Mouse (Mus musculus) C2C12 (cell line): Measurements from ENCODE around the gene Dio1.

ENCODE experiments used
- CEBPB ChIP-seq: IDR thresholded peaks from one replicate; pipeline ENCODE4 v1.6.1; 2011; ENCODE audit warnings: low read depth, mild to moderate bottlenecking, control low read depth, moderate library complexity
- CTCF ChIP-seq: IDR thresholded peaks from one replicate; pipeline ENCODE4 v1.5.1; 2011; ENCODE audit not compliant: control insufficient read depth, insufficient read depth, insufficient read length
- MYOD1 ChIP-seq: IDR thresholded peaks from one replicate; pipeline ENCODE4 v1.6.1; 2011; ENCODE audit warnings: low read depth; ENCODE audit not compliant: control insufficient read depth, insufficient read length
- USF1 ChIP-seq: IDR thresholded peaks from one replicate; pipeline ENCODE4 v1.6.1; 2011; ENCODE audit warnings: low read depth, mild to moderate bottlenecking, control low read depth, moderate library complexity

GRCm38 (mm10) chr4:107248061-107248460, 58.9 kb downstream of the Dio1 start:
- TF ChIP-seq USF1 (no peak), CTCF (no peak), CEBPB (no peak), MYOD1 (no peak)
